Mouse (Mus musculus): ENCODE data around the gene Src. TPM values are rescaled to one million over a fixed set of nuclear protein-coding genes. Genes with fewer than 3 reads are reported as not detected.
A peak's percentile ranks its signal among the peaks of the same experiment; 100 is the strongest.
"Not testable (repeated sequence)": the region's sequence is repeated elsewhere in the genome, so short reads cannot be mapped to it uniquely, and the experiment has no call there.

Src gene
- total RNA-seq (2021), result 100 to 1,000 TPM; 135 to 137 TPM
- long read RNA-seq, experiment 1, transcript Src-202 (15 exons, 3,887 nt), result major isoform, 7 of 33 reads
- long read RNA-seq, experiment 1, partial matches to known transcripts, result 19 of 33 reads
- long read RNA-seq, experiment 1, other reads (novel, unspliced or antisense), result 7 of 33 reads
- long read RNA-seq, experiment 2, partial matches to known transcripts, result 10 of 13 reads
- long read RNA-seq, experiment 2, other reads (novel, unspliced or antisense), result 2 of 13 reads

DNA sequence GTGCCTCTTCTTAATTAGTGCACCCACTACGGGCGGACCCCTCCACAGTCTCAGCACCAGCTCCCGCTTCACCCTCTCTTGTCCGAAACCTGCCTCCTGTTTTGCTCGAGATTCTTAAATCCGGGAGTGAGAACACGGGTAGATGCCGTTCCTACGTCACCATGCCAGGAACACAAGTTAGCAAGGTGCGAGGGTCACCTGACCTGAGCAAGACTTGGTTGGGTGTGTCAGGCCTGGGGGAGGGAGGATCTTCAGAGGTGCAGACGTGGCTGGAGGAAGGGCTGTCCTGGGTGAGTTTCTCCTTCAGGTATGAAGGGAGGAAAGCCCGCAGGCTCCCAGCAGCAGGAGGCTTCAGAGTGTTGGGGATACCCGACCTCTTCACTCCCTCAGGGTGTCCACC lies at the start of gene Src:
Gene Src (plus strand): TSS at position 239 of the 400 bp plus-strand sequence.
- DNase-seq (ENCODE audit: low spot score in 2 of 2), result no peak

DNA sequence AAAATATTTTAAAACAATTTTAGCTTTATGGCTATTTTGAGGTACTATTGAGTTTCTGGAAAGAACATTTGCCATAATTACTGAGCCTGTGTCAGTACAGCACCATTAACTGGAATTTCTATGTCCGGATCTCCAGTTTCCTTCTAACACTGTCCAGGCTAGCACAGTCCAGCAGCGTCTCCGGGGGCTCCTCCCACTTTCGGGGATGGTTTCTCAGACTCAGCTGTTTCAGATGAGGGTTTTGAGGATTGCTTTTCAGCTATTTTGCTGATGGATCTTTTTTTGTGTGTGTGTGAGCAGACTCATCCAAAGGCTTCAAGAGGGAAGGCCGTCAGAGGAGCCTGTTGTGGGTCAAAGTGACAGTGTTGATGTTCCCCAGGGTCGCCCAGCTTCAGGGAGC lies 46.5 kb upstream of the Src start:
- DNase-seq (ENCODE audit: low spot score in 2 of 2), result no peak

DNA sequence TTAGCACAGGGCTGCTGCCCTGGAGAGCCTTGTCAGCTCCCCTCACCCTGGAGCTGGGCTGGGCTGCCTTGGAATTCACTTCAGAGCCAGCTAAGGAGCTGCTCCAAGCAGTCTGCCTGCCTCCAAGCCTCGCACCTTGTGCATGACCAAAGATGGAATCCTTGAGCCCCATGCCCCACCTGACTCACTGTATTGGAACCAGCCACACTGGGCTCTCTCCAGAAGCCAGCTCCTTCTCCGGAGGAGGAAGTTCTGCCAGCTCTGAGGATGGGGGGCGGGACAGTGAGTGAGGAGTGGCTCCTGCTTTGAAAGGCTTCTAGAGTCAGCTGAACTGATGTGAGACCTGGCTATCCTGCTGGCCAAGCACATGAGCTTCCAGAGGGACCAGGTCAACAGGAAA lies 44.6 kb upstream of the Src start:
- DNase-seq (ENCODE audit: low spot score in 2 of 2), result no peak

DNA sequence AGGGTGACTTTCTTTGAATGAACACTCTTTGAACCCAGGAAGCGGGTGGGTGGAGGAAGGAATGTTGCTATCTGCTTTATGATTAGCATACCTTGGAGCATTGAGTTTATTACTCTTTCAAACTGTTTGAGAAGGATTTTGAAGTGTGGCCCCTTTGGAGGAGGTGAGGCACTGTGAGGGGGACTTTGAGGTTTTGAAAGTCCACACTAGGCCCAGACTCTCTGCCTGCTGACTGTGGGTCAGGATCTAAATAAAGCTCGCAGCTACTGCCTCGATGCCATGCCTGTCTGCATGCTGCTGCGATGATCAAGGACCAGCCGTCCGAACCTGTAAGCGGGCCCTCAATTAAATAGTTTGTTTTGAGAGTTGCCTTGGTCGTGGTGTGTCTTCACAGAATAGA lies 43.2 kb upstream of the Src start:
- DNase-seq (ENCODE audit: low spot score in 2 of 2), result no peak

DNA sequence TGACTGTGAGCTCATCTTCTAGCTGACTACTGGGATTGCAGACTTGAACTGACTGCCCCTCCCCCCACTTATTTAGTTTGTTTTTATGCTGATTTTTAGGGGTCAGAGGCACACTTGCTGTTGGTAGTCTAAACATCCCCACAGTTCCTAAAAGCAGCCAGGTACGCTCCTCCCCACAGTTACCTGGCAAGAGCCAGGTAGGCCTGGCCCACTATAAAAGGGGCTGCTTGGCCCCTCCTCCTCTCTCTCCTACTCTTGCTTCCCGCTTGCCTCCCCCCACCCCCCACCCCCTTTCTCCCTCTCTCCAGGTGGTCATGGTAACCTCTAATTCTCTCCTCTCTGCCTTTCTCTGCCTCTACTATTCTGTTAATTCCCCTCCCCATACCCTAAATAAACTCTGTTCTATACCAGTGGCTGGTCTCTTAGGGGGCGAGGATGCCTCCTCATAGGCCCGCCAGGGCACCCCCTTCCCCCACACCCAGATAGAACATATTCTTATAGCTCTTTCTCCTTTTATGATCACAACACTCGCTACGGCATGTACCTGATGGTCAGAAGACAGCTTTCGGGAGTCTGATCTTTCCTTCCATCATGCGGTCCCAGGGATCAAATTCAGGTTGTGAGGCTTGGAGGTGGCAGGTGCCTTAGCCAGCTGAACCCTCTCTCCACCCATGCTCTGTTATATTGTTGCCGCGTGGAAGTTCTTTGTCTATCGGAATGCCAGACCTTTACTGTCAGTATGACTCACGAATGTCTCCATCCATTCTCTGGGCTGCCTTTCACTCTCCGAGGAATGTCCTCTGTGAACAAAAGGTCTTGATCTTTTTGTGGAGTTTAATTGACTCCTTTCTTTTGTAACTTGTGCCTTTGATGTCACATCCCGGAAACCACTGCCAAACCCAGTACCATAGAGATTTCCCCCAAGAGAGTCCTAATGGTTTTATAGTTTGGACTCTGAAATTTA lies 42.2 kb upstream of the Src start:
- DNase-seq (ENCODE audit: low spot score in 2 of 2), result no peak

DNA sequence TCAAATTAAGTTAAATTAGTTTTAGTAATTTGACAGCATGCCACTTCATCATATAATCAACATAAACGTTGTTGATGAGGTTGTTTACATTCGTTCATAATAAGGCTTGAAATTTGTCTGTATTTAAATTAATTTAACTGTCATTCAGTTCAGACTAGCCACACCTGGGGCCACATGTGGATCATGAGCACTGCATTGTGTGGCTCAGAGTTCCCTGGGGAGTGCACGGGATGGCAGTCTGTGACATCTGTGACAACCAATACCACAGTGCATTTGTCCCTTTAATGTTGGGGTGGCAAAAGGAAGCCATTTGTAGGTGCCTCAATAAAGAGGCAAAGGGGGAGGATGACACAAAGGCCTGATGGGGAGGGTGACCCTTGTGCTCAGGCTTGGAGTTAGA lies 41.2 kb upstream of the Src start:
- DNase-seq (ENCODE audit: low spot score in 2 of 2), result no peak

DNA sequence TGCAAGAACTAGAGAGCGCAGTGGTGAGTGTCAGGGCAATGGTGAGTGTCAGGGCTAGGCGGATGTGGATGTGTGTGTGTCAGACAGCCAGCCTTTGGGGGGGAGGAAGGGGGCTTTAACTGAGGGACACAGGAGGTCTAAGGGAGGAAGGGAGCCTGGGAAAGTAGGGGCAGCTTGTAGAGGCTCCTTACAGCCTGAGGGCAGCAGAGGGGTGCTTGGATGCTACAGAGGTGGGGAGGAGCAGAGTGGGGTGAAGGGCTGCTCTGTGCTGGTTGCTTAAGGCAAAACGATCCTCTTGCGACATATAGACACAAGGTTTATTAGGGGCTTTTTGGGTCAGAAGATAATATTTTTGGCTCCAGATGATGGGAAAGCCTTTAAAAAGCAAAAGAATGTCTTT lies 33.4 kb upstream of the Src start:
- DNase-seq (ENCODE audit: low spot score in 2 of 2), result no peak

DNA sequence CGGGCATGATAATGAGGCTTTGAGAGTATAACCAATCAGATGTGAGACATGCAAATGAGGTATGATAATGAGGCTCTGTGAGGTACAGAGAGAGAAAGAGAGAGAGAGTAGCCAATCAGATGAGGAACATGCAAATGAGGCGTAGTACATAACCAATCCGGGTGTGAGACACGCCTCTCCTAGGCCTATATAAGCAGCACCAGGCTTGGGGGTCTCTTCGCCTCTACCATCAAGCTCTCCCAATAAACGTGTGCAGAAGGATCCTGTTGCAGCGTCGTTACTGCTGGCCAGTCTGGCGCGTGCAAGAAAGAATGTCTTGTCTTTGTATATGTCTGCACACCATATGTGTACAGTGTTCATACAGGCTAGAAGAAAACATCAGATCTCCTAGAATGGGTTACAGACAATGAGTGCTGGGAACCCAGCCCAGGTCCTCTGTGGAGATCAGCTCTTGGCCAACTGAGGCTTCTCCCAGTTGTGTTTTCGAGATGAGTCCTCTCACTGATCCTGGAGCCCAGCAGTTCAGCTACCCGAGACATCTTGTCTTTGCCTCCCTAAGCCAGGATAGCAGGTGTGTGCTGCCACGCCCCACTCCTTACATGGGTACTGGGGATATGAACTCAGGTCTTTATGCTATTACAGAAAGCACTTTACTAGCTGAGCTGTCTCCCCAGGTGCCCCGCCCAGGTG lies 29.2 kb upstream of the Src start:
- not testable (repeated sequence) for DNase-seq (ENCODE audit: low spot score in 2 of 2)

DNA sequence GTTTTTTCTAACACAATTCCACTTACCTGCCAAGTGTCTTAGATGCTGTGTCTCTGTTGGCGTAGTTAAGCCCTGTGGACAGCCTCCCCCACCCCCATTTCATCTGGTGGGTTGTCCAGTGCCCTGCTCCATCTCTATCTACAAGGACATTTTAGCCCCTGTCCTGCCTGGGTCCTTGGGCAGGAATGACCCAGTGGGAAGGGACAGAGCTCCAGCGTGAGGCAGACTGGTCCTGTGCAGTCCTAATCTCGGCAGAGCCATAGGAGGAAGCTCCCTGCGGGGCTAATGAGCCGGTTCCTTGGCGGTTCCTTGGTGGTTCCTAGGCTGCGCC lies 28.7 kb upstream of the Src start:
- DNase-seq (ENCODE audit: low spot score in 2 of 2), result no peak

DNA sequence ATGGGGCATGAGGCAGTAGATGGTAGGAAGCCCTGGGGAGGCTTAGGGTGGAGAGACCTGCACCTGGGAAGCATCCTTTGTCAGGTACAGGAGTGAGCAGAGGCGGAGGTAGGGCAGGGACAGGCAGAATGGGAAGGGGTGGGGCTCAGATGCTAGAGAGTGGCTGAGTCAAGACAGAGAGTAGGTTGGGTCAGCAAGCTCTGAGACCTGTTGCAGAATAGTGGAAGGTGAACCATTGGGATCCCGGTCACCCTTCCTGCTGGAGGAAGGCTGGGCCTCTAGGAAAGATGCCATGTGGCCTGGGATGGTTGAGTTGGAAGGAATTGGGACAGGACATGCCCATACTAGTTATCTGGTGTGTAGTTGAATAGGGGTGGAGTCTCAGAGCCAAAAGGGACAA lies 25.9 kb upstream of the Src start:
- DNase-seq (ENCODE audit: low spot score in 2 of 2), result no peak

DNA sequence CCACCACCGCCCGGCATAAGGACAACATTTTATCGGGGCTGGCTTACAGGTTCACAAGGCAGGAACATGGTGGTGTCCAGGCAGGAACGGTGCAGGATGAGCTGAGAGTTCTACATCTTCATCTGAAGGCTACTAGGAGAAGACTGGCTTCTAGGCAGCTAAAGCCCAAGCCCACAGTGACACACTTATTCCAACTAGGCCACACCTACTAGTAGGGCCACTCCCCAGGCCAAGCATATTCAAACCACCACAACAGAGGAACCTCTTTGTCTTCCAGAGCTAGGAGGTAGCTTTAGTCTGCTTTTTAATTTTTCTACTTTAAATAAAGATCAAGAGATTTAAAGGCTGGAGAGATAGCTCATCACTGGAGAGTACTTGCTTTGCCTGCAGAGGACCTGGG lies 24.7 kb upstream of the Src start:
- no peak for DNase-seq (ENCODE audit: low spot score in 2 of 2)

DNA sequence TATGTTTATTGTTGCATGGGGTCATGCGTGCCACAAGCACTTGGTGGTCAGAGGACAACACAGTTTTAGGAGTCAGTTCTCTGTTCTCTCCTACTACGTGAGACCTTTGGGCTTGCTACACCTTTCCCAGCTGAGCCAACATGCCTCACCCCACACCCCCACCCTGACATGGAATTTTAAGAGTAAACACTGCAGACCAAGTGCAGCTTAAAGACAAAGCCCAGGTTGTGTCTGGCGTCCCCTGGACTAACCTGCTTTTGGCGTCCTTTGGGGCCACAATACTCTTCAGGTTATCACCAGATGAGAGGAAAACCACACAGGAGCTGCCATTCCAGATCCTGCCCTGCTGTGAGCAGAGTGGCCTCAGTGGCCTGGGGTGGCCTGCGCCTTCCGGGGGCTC lies 23.4 kb upstream of the Src start:
- no peak for DNase-seq (ENCODE audit: low spot score in 2 of 2)

DNA sequence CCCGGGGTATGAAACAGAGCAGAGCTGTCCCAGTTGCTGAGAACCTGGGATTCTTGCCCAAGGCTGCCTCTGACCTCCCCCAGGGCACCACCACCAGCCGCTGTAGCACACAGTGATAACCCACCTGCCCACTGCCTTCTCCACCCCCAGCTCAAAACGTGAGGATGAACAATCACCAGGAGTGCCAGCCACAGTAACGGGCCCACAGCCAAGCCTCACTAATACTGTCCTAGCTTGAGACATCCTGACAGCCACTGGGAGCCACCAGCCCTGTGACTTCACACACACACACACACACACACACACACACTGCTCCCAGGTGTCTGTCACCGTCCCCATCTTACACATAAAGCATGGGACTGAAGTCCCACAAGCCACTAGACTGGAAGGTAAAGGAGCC lies 22.9 kb upstream of the Src start:
- DNase-seq (ENCODE audit: low spot score in 2 of 2), result no peak

DNA sequence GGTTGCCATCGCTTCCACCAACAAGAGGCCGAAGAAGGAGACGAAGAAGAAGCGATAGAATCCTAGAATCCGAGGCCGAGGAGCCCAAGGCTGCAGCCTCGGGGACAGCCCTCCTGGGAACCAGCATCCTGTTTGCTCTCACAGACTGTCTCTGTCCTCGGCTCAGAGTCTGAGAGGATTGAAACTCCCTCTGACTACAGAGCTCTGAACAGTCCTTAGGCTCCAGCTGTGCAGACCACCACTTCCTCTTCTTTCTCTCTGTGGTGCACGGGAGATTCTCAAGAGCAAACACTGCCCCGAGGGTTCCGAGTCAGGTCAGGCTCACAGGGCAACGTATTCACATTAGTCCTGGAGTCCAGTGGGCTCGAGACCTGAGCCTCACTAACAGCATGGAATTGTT lies 22.3 kb upstream of the Src start:
- DNase-seq (ENCODE audit: low spot score in 2 of 2), result no peak

DNA sequence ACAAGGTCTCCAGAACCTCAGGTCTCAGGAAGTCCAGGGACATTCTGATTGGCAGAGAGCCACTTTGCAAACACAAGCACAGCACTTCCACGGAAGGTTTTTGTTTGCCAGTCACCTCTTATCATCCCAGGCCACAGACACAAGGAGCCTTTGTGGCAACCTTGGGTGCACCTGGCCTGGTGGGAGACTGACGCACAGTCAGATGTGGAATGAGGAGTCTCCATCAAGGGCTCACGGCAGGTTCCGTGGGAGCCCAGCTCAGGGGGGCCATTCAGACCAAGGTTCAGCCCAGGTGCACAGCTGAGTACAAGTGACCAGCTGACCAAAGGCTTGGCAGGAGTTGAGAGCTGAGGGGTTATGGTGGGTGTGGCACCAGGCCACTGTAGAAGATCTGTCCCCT lies 20.9 kb upstream of the Src start:
- no peak for DNase-seq (ENCODE audit: low spot score in 2 of 2)

DNA sequence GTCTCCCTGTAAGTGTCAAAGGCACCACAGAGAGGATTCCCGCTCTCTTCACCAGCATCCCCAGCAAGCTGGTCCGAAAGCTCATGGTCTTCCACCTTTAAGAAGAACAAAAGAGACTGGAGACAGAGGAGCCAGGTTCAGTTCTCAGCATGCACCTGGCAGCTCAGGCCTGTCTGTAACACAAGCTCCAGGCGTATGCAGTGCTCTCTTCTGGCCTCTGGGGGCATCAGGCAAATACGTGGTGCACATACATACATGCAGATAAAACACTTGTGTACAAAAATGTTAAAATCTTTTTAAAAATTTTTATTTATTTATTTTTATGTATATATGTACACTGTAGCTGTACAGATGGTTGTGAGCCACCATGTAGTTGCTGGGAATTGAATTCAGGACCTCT lies 19.7 kb upstream of the Src start:
- DNase-seq (ENCODE audit: low spot score in 2 of 2), result no peak

DNA sequence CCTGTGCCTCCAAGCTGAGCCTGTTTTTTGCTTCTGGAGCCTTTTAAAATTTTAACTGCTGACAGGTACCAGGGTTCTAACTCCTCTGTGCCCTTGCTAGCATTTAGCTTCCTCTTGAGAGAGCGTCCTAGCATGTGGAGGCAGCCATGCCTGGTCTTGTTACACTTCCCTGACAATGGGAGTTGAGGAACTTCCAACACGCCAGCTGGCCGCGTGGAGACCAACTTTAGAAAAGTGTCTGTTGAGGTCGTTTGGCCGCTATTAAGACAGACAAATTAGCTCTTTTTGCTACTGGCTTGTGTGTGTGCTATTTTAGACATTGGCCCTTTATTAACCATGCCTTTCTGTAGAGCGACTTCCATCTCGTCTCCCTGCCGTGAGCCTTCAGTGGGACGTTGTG lies 18.4 kb upstream of the Src start:
- DNase-seq (ENCODE audit: low spot score in 2 of 2), result no peak

DNA sequence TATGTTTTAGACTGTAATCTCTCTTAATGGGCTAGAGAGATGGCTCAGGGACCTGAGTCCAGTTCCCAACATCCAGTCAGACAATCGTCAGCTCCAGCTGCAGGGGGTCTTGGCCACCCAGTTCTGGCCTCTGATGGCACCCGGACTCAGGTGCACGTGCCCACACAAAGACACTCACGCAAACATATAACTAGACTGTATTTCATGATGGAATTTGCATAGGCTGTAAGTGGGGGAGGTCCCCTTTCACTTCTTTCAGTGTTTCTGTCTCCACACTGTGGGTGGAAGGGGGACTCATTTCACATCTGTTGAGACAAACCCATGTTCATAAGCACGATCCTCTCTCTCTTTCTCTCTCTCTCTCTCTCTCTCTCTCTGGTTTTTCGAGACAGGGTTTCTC lies 17.8 kb upstream of the Src start:
- DNase-seq (ENCODE audit: low spot score in 2 of 2), result no peak

DNA sequence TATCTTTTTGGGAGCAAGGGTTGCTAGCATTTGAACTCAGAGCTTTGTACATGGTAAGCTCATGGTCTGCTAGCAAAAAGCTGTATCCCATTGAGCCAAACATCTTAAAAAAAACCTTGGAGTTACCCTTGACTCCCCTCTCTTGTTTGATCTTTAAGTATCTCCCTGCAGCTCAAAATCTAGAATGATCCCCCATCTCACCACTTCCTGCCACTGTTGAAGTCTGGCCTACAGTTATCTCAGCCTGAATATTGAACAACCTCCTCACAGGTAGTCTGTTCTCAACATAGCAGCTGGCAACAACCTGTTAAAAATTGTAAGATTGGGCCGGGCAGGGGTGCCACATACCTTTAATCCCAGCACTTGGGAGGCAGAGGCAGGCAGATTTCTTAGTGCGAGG lies 17.0 kb upstream of the Src start:
- no peak for DNase-seq (ENCODE audit: low spot score in 2 of 2)

DNA sequence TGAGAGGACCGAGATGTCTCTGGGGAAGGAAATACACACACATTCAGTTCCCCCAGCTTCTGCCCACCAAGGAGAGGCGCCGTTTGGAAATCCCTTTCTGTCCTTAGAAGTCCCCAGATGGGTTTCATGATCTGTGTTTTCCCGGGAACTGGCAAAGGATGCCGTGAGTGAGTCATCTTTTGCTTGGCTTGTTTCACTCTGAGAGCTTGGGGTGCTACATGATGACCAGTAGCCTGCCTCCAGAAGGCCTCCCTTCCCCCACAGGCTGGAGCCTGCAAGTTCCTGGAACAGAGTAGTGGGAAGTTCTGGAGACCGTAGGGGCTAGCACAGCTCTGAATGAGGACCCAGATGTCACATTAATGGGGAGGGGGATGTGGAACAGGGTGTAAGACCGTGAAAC lies 10.6 kb upstream of the Src start:
- DNase-seq (ENCODE audit: low spot score in 2 of 2), result peak; percentile 55

DNA sequence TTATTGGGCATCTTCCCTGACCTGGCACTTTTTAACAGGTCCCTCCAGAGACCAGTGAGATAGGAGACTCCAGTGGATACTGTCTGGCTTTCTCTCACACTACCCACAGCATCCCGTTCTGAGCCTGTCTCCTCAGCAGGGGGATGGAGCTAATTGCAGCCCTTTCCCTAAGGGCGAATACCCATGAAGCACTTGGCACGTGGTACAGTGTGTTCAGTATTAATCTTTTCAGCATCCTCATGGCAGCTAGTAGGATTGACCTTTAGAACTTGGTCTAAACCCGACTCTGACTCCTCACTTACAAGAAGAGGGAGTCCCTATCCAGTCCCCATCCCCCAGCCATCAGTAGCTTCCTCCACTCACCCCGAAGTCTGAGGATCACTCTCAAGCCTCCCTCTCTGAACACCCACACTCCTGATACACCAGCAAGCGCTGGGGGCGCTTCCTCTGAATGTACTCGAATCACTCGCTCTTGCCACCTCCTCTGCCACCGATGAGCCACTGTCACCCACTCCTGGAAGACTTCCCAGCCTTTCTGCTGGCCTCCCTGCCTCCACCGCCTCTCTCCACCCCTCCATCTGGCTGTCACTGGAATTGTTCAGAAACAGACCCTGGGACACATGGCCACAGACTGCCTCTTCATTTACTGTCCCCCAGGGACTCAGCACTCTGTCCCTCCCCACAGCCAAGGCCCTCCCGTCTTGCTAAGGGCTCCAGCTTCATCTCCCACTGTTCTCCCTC lies 8.3 kb upstream of the Src start:
- DNase-seq (ENCODE audit: low spot score in 2 of 2), result peak; percentile 78 to 89

Data from left cerebral cortex, adult 18-20 months (tissue).